Mouse (Mus musculus) gastrocnemius, adult 8-10 months (tissue): ENCODE results near the gene Trim59. TPM values are rescaled to one million over a fixed set of nuclear protein-coding genes. Genes with fewer than 3 reads are reported as not detected.
A peak's percentile ranks its signal among the peaks of the same experiment; 100 is the strongest.

ENCODE experiments used
- DNase-seq, 2 experiments: peaks; one replicate each; pipeline ENCODE4 v3.0.0; 2022; ENCODE audit warnings: low spot score in 2 of 2
- microRNA-seq: library from miRNA; unstranded; fragments of <30 nt; microRNA quantifications from one replicate; pipeline ENCODE4 v1.2.0, GENCODE M21; 2022
- total RNA-seq, 4 experiments: library from RNA; stranded (reverse); gene quantifications; 2 replicates each; pipeline ENCODE4 v1.2.4; 2022

Trim59 gene
- total RNA-seq, 4 experiments from 2014 or later: 0.17 to 0.36 (median 0.24) TPM

- DNase-seq: peak; percentile 3 to 12
Measured at GRCm38 (mm10) chr3:69005338-69006245, 39.0 kb downstream of the Trim59 start.

- DNase-seq: peak; percentile 87 to 90
Measured at GRCm38 (mm10) chr3:69004437-69005337, 39.9 kb downstream of the Trim59 start, which contains the start of the genes Ift80 and Smc4. TSS of gene Ift80 (minus strand) at chr3:69004570. TSS of gene Smc4 (plus strand) at chr3:69004738.

GRCm38 (mm10) chr3:69004055-69004436, 40.5 kb downstream of the Trim59 start:
- DNase-seq: no peak

GRCm38 (mm10) chr3:69002781-69003180, 41.8 kb downstream of the Trim59 start:
- DNase-seq: no peak

GRCm38 (mm10) chr3:68986550-68986949, 58.0 kb downstream of the Trim59 start:
- no peak for DNase-seq

Small RNAs within 50 kb of the gene (microRNA-seq; reads per million reads assigned to microRNA genes)
- gene Mir15b: 229 reads per million, percentile 64 among the genes with 10 or more reads in this experiment
- 162 reads per million, percentile 57 among the genes with 10 or more reads in this experiment for gene Mir16-2

Other genes starting within 250 kb of the Trim59 start
- gene 1110032F04Rik, start 175.2 kb downstream of the Trim59 start, total RNA-seq: not detected
- gene Ift80, start 40.2 kb downstream of the Trim59 start, total RNA-seq: 1 to 10 TPM; 2.1 to 4.3 (median 3.4) TPM
- gene Smc4, start 40.0 kb downstream of the Trim59 start, total RNA-seq: 1 to 10 TPM; 3.6 to 4.7 (median 4.2) TPM
- gene Kpna4, start 82.4 kb upstream of the Trim59 start, total RNA-seq: 100 to 1,000 TPM; 121 to 151 (median 135) TPM
- gene Arl14, start 177.7 kb upstream of the Trim59 start, total RNA-seq: not detected